In the genomic region with DNA sequence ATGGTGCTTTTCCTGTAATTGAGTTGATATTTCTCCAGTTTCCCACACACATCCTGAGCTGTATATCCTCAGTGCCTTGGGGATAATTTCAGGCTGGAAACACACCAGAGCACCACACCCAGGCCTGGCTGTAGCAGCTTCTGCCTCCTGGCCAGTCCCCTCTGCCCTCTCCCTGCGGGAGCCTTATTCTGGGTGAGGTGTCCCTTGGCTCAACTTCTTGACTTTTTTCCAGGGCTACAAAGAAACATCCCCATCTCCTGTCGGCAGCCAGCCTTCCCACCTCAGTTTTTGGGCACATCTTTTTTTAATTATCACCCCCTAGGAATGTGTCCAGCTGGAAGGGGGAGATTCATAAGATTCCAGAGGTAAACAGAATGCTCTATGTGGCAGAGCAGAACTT, we compare ENCODE assay signal across 20 mouse cellular contexts.
DNase-seq lines count a peak whose midpoint lies in the region; ATAC-seq and TF ChIP-seq lines count a peak whose summit lies in the region.
"Had no signal": no experiment of that assay in that cellular context is flagged by ENCODE, and none has a peak within 500 bp of the region (broad histone marks: within the 10 kb centered on the region; RNA-seq: fewer than 3 reads in every experiment).

No protein-coding gene starts in this region.

- no peaks in the 10 kb centered on the region for H3K27me3 ChIP-seq in kidney, adult 2 months (replicated peaks; ENCODE audit: control insufficient read depth, insufficient read depth, low read length)
- no peaks in the 10 kb centered on the region for H3K27me3 ChIP-seq in kidney, embryonic 15.5 days
- H3K27me3 ChIP-seq in forebrain, embryonic 14.5 days (replicated peaks; ENCODE audit: control insufficient read depth, insufficient read depth, low read length): no peaks in the 10 kb centered on the region
- H3K27me3 ChIP-seq: CH12.LX; forebrain, embryonic 13.5 days; hindbrain, embryonic 13.5 days had no signal

- no peak overlapping the region for H3K27ac ChIP-seq in kidney, adult 2 months (ENCODE audit: insufficient read depth, low read depth, low read length)
- H3K27ac ChIP-seq in kidney, embryonic 15.5 days: no peak overlapping the region
- H3K27ac ChIP-seq in forebrain, embryonic 14.5 days (ENCODE audit: low read depth, low read length): no peak overlapping the region
- H3K27ac ChIP-seq: forebrain, embryonic 13.5 days; hindbrain, embryonic 13.5 days had no signal

- intact Hi-C loops in heart, postnatal 10 days (cut with DNase I): no loop called here

- 61% methylated on average over 2 of the region's 2 CpGs for WGBS in kidney, adult 2 months
- 66% methylated on average over 2 of the region's 2 CpGs for WGBS in kidney, embryonic 15.5 days
- 87% methylated on average over 2 of the region's 2 CpGs for WGBS in forebrain, embryonic 14.5 days

- no peak overlapping the region for H3K4me3 ChIP-seq in kidney, adult 2 months (ENCODE audit: insufficient read depth, low read depth, low read length)
- H3K4me3 ChIP-seq in kidney, embryonic 15.5 days (replicated peaks): no peak overlapping the region
- H3K4me3 ChIP-seq in forebrain, embryonic 14.5 days (ENCODE audit: low read depth, low read length): no peak overlapping the region
- H3K4me3 ChIP-seq: forebrain, embryonic 13.5 days; hindbrain, embryonic 13.5 days had no signal

- H3K4me2 ChIP-seq in kidney, embryonic 15.5 days: no peak overlapping the region
- H3K4me2 ChIP-seq in forebrain, embryonic 14.5 days (ENCODE audit: low read length): no peak overlapping the region
- H3K4me2 ChIP-seq: forebrain, embryonic 13.5 days; hindbrain, embryonic 13.5 days had no signal

- no peak for ATAC-seq in kidney, embryonic 15.5 days (replicated peaks; ENCODE audit: low FRiP score)
- ATAC-seq in forebrain, embryonic 14.5 days: no peak
- ATAC-seq: activated CD4-positive, CD25-positive, alpha-beta regulatory T cell, adult 4 months; forebrain, embryonic 13.5 days had no signal

- no peak for TF ChIP-seq POLR2A in kidney, adult 2 months (IDR thresholded peaks at IDR 0.05; ENCODE audit: low read depth, low read length)

- no peaks in the 10 kb centered on the region for H3K36me3 ChIP-seq in kidney, adult 2 months (ENCODE audit: control insufficient read depth, insufficient read depth, low read length)
- no peaks in the 10 kb centered on the region for H3K36me3 ChIP-seq in kidney, embryonic 15.5 days
- no peaks in the 10 kb centered on the region for H3K36me3 ChIP-seq in forebrain, embryonic 14.5 days (ENCODE audit: control insufficient read depth, insufficient read depth, low read length)
- H3K36me3 ChIP-seq: G1E; hindbrain, embryonic 13.5 days had no signal

- no peak overlapping the region for H3K9ac ChIP-seq in kidney, embryonic 15.5 days
- no peak overlapping the region for H3K9ac ChIP-seq in forebrain, embryonic 14.5 days (ENCODE audit: low read length)
- H3K9ac ChIP-seq: forebrain, embryonic 13.5 days; hindbrain, embryonic 13.5 days had no signal

- peak; percentile 68 for DNase-seq in gastrocnemius, adult 18-20 months (ENCODE audit: low spot score)
- no peak for DNase-seq in gastrocnemius, postnatal 4 days (ENCODE audit: low spot score in 2 of 2)
- DNase-seq in kidney, adult 2 months: peak; percentile 12
- DNase-seq in adipocyte (ENCODE audit: low spot score): peak; percentile 50
- DNase-seq in heart, postnatal 10 days: peak; percentile 25 to 36
- no peak for DNase-seq in forebrain, embryonic 14.5 days (ENCODE audit: low spot score)
- DNase-seq in urinary bladder, postnatal 10 days (ENCODE audit: low spot score): no peak
- DNase-seq: adrenal gland, postnatal 36 days; B cell, adult 2 months; cerebellum, adult 11 months; cerebellum, adult 9-11 months; kidney, adult 11 months; layer of hippocampus, postnatal 36 days; lung, postnatal 4 days had no signal

- no peak for TF ChIP-seq CTCF in kidney, adult 2 months (conservative IDR thresholded peaks at IDR 0.05; ENCODE audit: insufficient read depth, insufficient read length, low read depth, low read length)

- no peaks in the 10 kb centered on the region for H3K9me3 ChIP-seq in kidney, embryonic 15.5 days (replicated peaks)
- no peaks in the 10 kb centered on the region for H3K9me3 ChIP-seq in forebrain, embryonic 14.5 days (replicated peaks; ENCODE audit: control insufficient read depth, low read length)
- H3K9me3 ChIP-seq: forebrain, embryonic 13.5 days; G1E; hindbrain, embryonic 13.5 days had no signal

- no peaks in the 10 kb centered on the region for H3K4me1 ChIP-seq in kidney, adult 2 months (ENCODE audit: control insufficient read depth, insufficient read depth, low read length)
- H3K4me1 ChIP-seq in kidney, embryonic 15.5 days: 0 out of 2 replicates have a peak, but pooled peaks cover 3% of the 10 kb centered on the region
- no peaks in the 10 kb centered on the region for H3K4me1 ChIP-seq in forebrain, embryonic 14.5 days (ENCODE audit: control insufficient read depth, insufficient read depth, low read length)
- H3K4me1 ChIP-seq: forebrain, embryonic 13.5 days; hindbrain, embryonic 13.5 days had no signal

Comparison
In these comparisons a context has a peak if more than half of its experiments do, and no peak if none do; other contexts are left out.
1. DNase-seq: peak in gastrocnemius, adult 18-20 months (single experiment), kidney, adult 2 months (single experiment), adipocyte (single experiment) and heart, postnatal 10 days (2 of 2); none in gastrocnemius, postnatal 4 days (0 of 2), forebrain, embryonic 14.5 days (single experiment) and urinary bladder, postnatal 10 days (single experiment).